Mouse (Mus musculus) intestine, embryonic 16.5 days (tissue): Measurements from ENCODE around the gene 3100002H09Rik. TPM values are rescaled to one million over a fixed set of nuclear protein-coding genes. Genes with fewer than 3 reads are reported as not detected.

Source experiments
- ATAC-seq: fragments of 200-750 bp; cut with Nextera tagmentation; 2 replicates; pipeline ENCODE4 v1.8.0; 2017; ENCODE audit warnings: moderate TSS enrichment, moderate library complexity
- H3K27ac ChIP-seq: fragments of 300-500 bp; sonication (generic); 2 replicates; pipeline ENCODE4 v1.5.1; 2014; ENCODE audit warnings: mild to moderate bottlenecking, low read length
- H3K27me3 ChIP-seq: fragments of 300-500 bp; sonication (generic); replicated peaks from 2 replicates; pipeline ENCODE4 v1.6.1; 2014; ENCODE audit warnings: low read length, control low read depth, mixed read lengths; ENCODE audit not compliant: control insufficient read depth, insufficient read depth
- H3K36me3 ChIP-seq: fragments of 300-500 bp; sonication (generic); 2 replicates; pipeline ENCODE4 v1.6.1; 2014; ENCODE audit warnings: low read length, control low read depth; ENCODE audit not compliant: control insufficient read depth, insufficient read depth
- H3K4me1 ChIP-seq: fragments of 300-500 bp; sonication (generic); 2 replicates; pipeline ENCODE4 v1.6.1; 2014; ENCODE audit warnings: low read length, control low read depth, mixed read lengths; ENCODE audit not compliant: control insufficient read depth, insufficient read depth
- H3K4me2 ChIP-seq: fragments of 300-500 bp; sonication (generic); 2 replicates; pipeline ENCODE4 v1.6.1; 2014; ENCODE audit warnings: low read depth, low read length, control low read depth
- H3K4me3 ChIP-seq: fragments of 300-500 bp; sonication (generic); 2 replicates; pipeline ENCODE4 v1.5.1; 2014; ENCODE audit warnings: mild to moderate bottlenecking, low read length
- H3K9ac ChIP-seq: fragments of 300-500 bp; sonication (generic); 2 replicates; pipeline ENCODE4 v1.6.1; 2014; ENCODE audit warnings: low read depth, low read length
- H3K9me3 ChIP-seq: fragments of 300-500 bp; sonication (generic); 2 replicates; pipeline ENCODE4 v1.6.1; 2016; ENCODE audit warnings: low read length, control low read depth; ENCODE audit not compliant: control insufficient read depth
- WGBS: fragments of 180-500 bp; shearing (Covaris S2); extraction: QIAGEN DNeasy Blood & Tissue Kit; methylation state at CpG from one replicate; pipeline ENCODE4 v1.1.7; 2014; 5-methylcytosine and 5-hydroxymethylcytosine counted together
- polyA plus RNA-seq: library from polyadenylated mRNA; unstranded; fragments of >200 nt; fragmentation: Nextera tagmentation; extraction: Ambion mirVana; gene quantifications from 2 replicates; pipeline ENCODE4 v1.2.1, GENCODE M21; 2015

The 3100002H09Rik gene
- polyA plus RNA-seq, 1 experiment from 2014 or later: not detected

DNA sequence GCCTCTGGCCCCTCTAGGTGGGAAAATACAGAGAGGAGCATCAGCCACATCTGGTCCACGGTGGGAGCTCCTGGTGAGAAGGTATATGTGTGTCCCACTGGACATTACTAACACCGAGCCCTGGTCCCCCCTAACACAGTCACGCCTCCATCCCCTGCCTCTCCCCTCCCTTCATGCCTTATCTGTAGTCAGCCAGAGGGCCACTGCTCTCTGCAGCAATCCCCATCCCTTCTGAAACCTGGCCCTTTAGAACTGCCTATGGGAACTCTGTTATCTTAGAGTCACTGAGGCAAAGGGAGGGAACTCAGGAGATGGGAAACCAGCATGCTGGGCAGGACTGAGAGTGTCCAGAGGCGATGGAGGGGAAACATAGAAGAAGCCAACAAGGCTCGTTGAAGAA is 5.3 kb downstream of the 3100002H09Rik start:
- no peak overlapping the region for H3K9ac ChIP-seq
- no peaks in the 10 kb centered on the region for H3K36me3 ChIP-seq
- no peak overlapping the region for H3K4me3 ChIP-seq
- peak; percentile 52; the same call in 1 of the 2 replicates for ATAC-seq
- H3K9me3 ChIP-seq: no peaks in the 10 kb centered on the region
- no peak overlapping the region for H3K4me2 ChIP-seq
- no peaks in the 10 kb centered on the region for H3K4me1 ChIP-seq
- H3K27ac ChIP-seq: no peak overlapping the region
- WGBS: 55% methylated on average over 5 of the region's 5 CpGs
- peaks cover 7% of the 10 kb centered on the region; the same call in 1 of the 2 replicates for H3K27me3 ChIP-seq

- Histone ChIP-seq H3K4me1 (no peaks in the 10 kb centered on the region), H3K36me3 (no peaks in the 10 kb centered on the region), H3K27me3 (peaks cover 7% of the 10 kb centered on the region; the same call in 1 of the 2 replicates), H3K4me3 (no peak overlapping the region), H3K9ac (no peak overlapping the region), H3K27ac (no peak overlapping the region), H3K4me2 (no peak overlapping the region), H3K9me3 (no peaks in the 10 kb centered on the region)
- no peak for ATAC-seq
- WGBS: 13% methylated on average over 9 of the region's 9 CpGs
Observed at GRCm38 (mm10) chr4:124603712-124604111, 6.9 kb downstream of the 3100002H09Rik start.

DNA sequence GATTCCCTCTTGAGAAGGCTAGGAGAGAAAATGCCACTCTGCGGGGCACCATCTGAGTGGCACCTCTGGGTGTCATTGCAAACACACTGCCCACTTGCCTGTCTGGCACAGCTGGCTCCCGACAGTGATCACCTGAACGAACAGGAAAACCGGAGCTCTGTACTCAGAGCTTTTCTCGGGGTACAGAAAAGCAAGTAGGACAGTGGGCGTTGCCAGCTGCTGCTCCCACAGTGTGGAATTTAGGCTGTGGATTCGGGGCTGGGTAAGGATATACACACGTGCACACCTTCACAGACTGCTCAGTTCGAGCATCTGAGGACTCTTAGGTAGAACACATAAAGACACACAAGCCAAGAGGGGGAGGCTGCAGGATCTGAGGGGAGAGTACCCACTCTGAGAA is 14.7 kb downstream of the 3100002H09Rik start:
- Histone ChIP-seq H3K4me3 (no peak overlapping the region), H3K4me2 (no peak overlapping the region), H3K36me3 (no peaks in the 10 kb centered on the region), H3K4me1 (no peaks in the 10 kb centered on the region), H3K9me3 (no peaks in the 10 kb centered on the region), H3K27ac (no peak overlapping the region), H3K9ac (no peak overlapping the region), H3K27me3 (0 out of 2 replicates have a peak, but pooled peaks cover 6% of the 10 kb centered on the region)
- 72% methylated on average over 9 of the region's 9 CpGs for WGBS
- ATAC-seq: no peak

DNA sequence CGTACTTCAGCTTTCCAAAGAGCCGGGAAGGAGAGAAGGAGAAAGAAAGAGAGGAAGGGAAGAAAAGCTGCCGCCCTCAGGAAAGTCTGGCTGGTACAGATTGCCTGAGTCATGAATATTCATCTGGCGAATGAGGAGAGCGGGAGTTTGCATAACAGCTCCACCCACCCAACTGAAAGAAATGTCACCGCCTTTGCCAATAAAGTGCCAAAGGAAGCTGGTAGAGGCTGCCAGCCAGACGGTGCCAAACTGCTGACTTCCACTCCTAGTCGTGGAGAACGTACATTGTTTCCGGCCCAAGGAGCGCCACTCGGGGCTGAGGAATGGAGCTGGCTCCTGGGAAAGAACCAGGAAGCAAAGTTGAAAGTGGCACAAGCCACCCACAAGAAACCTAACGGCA is 15.7 kb downstream of the 3100002H09Rik start:
- H3K9ac ChIP-seq: no peak overlapping the region
- H3K9me3 ChIP-seq: no peaks in the 10 kb centered on the region
- H3K27me3 ChIP-seq: 0 out of 2 replicates have a peak, but pooled peaks cover 6% of the 10 kb centered on the region
- ATAC-seq: no peak
- no peak overlapping the region for H3K4me2 ChIP-seq
- H3K4me3 ChIP-seq: no peak overlapping the region
- no peak overlapping the region for H3K27ac ChIP-seq
- no peaks in the 10 kb centered on the region for H3K4me1 ChIP-seq
- no peaks in the 10 kb centered on the region for H3K36me3 ChIP-seq
- WGBS: 36% methylated on average over 13 of the region's 13 CpGs

DNA sequence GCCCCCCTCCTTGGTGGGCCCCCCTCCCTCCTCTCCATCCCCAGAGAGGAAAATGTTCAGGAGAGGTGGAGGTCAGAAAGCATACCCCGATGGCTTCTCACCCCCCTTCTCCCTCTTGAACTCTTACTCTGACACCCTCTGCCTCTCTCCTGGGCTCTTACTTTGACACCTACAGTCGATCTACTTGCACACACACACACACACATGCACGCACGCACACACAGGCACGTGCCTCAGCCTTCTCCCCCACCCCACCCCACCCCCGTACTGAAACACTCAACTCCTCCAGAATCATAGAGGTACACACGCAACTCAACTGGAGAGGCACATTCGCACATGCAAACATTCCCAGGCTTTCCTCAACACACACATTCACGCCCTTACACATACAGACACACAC is 16.9 kb downstream of the 3100002H09Rik start:
- H3K9me3 ChIP-seq: no peaks in the 10 kb centered on the region
- no peak for ATAC-seq
- no peaks in the 10 kb centered on the region for H3K4me1 ChIP-seq
- no peaks in the 10 kb centered on the region for H3K36me3 ChIP-seq
- 0 out of 2 replicates have a peak, but pooled peaks cover 6% of the 10 kb centered on the region for H3K27me3 ChIP-seq
- no peak overlapping the region for H3K9ac ChIP-seq
- no peak overlapping the region for H3K4me3 ChIP-seq
- no peak overlapping the region for H3K27ac ChIP-seq
- 41% methylated on average over 9 of the region's 9 CpGs for WGBS
- H3K4me2 ChIP-seq: no peak overlapping the region

DNA sequence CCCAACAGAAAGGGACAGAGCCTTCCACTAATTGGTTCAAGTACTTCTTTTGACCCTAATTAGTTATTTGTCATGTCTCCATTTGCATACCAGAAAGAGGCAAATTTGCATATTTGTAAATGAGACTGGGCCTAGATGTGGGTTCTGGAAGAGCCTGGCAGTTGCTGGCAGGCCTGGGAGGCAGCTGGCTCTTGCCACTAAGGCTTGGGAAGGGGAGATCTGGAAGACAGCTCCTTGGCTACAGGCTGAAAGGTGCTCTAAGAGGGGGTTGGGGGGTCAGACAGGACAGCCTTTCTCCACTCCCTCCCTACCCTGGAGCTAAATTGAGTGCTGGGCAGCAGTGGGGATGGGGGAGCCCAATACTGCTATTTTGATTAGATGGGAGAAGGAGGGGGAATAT is 17.4 kb downstream of the 3100002H09Rik start:
- no peak overlapping the region for H3K27ac ChIP-seq
- H3K4me1 ChIP-seq: no peaks in the 10 kb centered on the region
- 0 out of 2 replicates have a peak, but pooled peaks cover 6% of the 10 kb centered on the region for H3K27me3 ChIP-seq
- H3K9me3 ChIP-seq: no peaks in the 10 kb centered on the region
- ATAC-seq: no peak
- no peak overlapping the region for H3K9ac ChIP-seq
- no peak overlapping the region for H3K4me2 ChIP-seq
- H3K36me3 ChIP-seq: no peaks in the 10 kb centered on the region
- H3K4me3 ChIP-seq: no peak overlapping the region

- 90% methylated on average over 5 of the region's 5 CpGs for WGBS
- Histone ChIP-seq H3K36me3 (no peaks in the 10 kb centered on the region), H3K27ac (no peak overlapping the region), H3K4me1 (no peaks in the 10 kb centered on the region), H3K9me3 (no peaks in the 10 kb centered on the region), H3K9ac (no peak overlapping the region), H3K4me2 (no peak overlapping the region), H3K4me3 (no peak overlapping the region), H3K27me3 (0 out of 2 replicates have a peak, but pooled peaks cover 5% of the 10 kb centered on the region)
- ATAC-seq: no peak
Observed at GRCm38 (mm10) chr4:124592241-124592640, 18.4 kb downstream of the 3100002H09Rik start.

DNA sequence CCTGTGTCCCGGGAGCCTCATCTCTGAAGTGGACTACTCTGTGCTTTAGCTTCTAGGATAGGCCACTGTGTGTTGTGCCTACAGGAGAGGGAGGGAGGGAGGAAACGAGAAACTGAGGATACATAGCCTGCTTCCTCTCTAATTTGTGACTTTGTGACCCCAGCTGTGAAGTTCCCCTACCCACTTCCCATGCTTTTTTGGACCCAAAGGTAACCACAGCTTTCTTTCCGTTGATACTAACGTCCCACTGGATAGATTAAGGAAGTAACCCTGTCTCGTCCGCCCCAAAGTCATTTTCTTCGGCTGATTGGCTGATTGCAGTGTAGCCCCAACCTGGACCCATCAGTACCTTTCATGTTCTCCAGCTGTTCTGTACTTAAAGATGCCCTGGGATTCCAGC is 29.9 kb downstream of the 3100002H09Rik start:
- Histone ChIP-seq H3K4me2 (no peak overlapping the region), H3K27me3 (peaks cover 9% of the 10 kb centered on the region), H3K9ac (no peak overlapping the region), H3K4me1 (no peaks in the 10 kb centered on the region), H3K4me3 (no peak overlapping the region), H3K36me3 (no peaks in the 10 kb centered on the region), H3K9me3 (no peaks in the 10 kb centered on the region), H3K27ac (no peak overlapping the region)
- no peak for ATAC-seq
- WGBS: 81% methylated on average over 7 of the region's 7 CpGs

DNA sequence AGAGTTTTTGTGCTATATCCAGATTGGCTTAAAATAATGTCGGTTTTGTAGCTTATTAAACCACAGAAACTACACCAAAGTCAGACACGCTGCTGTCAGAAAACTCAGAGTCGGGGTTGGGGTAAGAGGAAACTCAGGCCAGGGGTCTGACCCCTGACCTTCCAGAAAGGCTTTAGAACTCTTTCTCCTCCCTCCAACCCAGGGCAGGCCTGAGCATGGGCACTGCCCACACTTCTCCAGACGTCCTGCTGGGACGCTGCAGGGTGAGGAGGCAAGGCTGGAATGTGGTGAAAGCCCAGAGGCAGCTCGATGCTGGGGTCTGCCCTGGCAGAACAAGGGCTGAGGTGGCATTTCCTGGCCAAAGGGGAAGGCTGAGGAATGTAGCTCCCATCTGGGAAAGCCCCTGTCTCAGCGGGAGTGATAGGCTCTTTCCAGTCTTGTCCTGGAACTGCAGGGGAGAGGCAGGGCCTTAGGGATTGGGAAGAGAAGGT is 34.6 kb downstream of the 3100002H09Rik start:
- H3K4me2 ChIP-seq: peak overlapping the region; percentile 79; the same call in 1 of the 2 replicates
- no peak overlapping the region for H3K27ac ChIP-seq
- peak overlapping the region; percentile 44 for H3K4me3 ChIP-seq
- H3K4me1 ChIP-seq: no peaks in the 10 kb centered on the region
- ATAC-seq: no peak
- WGBS: 19% methylated on average over 7 of the region's 7 CpGs
- H3K36me3 ChIP-seq: no peaks in the 10 kb centered on the region
- H3K27me3 ChIP-seq: peaks cover 32% of the 10 kb centered on the region
- no peaks in the 10 kb centered on the region for H3K9me3 ChIP-seq
- 0 out of 2 replicates have a peak overlapping the region, but pooled peaks have one; percentile 55 for H3K9ac ChIP-seq
